Mouse (Mus musculus): Measurements from ENCODE around the gene Galnt6. TPM values are rescaled to one million over a fixed set of nuclear protein-coding genes. Genes with fewer than 3 reads are reported as not detected.

Galnt6 gene
- polyA plus RNA-seq, 1 experiment from 2014 or later: 1.3 TPM

GRCm38 (mm10) chr15:100749751-100750538, 20.8 kb upstream of the Galnt6 start:
- peaks cover 51% of the 10 kb centered on the region for H3K4me1 ChIP-seq
- peaks cover 30% of the 10 kb centered on the region; the same call in 1 of the 2 replicates for H3K27me3 ChIP-seq (replicated peaks)
- no peak overlapping the region for H3K4me3 ChIP-seq
- H3K9ac ChIP-seq: 0 out of 2 replicates have a peak overlapping the region, but pooled peaks have one; percentile 35
- H3K9me3 ChIP-seq (replicated peaks): no peaks in the 10 kb centered on the region
- no peak for ATAC-seq
- WGBS (ENCODE audit: insufficient replicate concordance): 47% methylated on average over 10 of the region's 10 CpGs
- peak overlapping the region; percentile 32 for H3K4me2 ChIP-seq
- no peaks in the 10 kb centered on the region for H3K36me3 ChIP-seq
- peak overlapping the region; percentile 79; the same call in 1 of the 2 replicates for H3K27ac ChIP-seq

GRCm38 (mm10) chr15:100748584-100748983, 19.4 kb upstream of the Galnt6 start:
- no peaks in the 10 kb centered on the region for H3K9me3 ChIP-seq (replicated peaks)
- peak overlapping the region; percentile 76; the same call in 1 of the 2 replicates for H3K4me2 ChIP-seq
- H3K27me3 ChIP-seq (replicated peaks): peaks cover 16% of the 10 kb centered on the region; the same call in 1 of the 2 replicates
- no peak for ATAC-seq
- 77% methylated on average over 3 of the region's 3 CpGs for WGBS (ENCODE audit: insufficient replicate concordance)
- H3K9ac ChIP-seq: 0 out of 2 replicates have a peak overlapping the region, but pooled peaks have one; percentile 18
- H3K27ac ChIP-seq: peak overlapping the region; percentile 79
- no peaks in the 10 kb centered on the region for H3K36me3 ChIP-seq
- H3K4me1 ChIP-seq: peaks cover 44% of the 10 kb centered on the region
- no peak overlapping the region for H3K4me3 ChIP-seq

- Histone ChIP-seq H3K9me3 (replicated peaks) (no peaks in the 10 kb centered on the region), H3K27ac (peak overlapping the region; percentile 79), H3K4me2 (peak overlapping the region; percentile 76), H3K27me3 (replicated peaks) (peaks cover 6% of the 10 kb centered on the region; the same call in 1 of the 2 replicates), H3K4me3 (peak overlapping the region; percentile 48), H3K36me3 (no peaks in the 10 kb centered on the region), H3K4me1 (peaks cover 44% of the 10 kb centered on the region), H3K9ac (peak overlapping the region; percentile 58)
- WGBS (ENCODE audit: insufficient replicate concordance): 4% methylated on average over 27 of the region's 27 CpGs
- ATAC-seq: peak; percentile 98
Measured at GRCm38 (mm10) chr15:100747121-100747963, 18.2 kb upstream of the Galnt6 start.

GRCm38 (mm10) chr15:100746478-100747120, 17.4 kb upstream of the Galnt6 start:
- 40% methylated on average over 6 of the region's 6 CpGs for WGBS (ENCODE audit: insufficient replicate concordance)
- Histone ChIP-seq H3K4me3 (peak overlapping the region; percentile 48), H3K27me3 (replicated peaks) (peaks cover 6% of the 10 kb centered on the region; the same call in 1 of the 2 replicates), H3K27ac (peak overlapping the region; percentile 84), H3K9ac (peak overlapping the region; percentile 36; the same call in 1 of the 2 replicates), H3K36me3 (no peaks in the 10 kb centered on the region), H3K4me2 (peak overlapping the region; percentile 76), H3K4me1 (peaks cover 44% of the 10 kb centered on the region), H3K9me3 (replicated peaks) (no peaks in the 10 kb centered on the region)
- ATAC-seq: peak; percentile 14

- Histone ChIP-seq H3K36me3 (no peaks in the 10 kb centered on the region), H3K27me3 (replicated peaks) (0 out of 2 replicates have a peak, but pooled peaks cover 8% of the 10 kb centered on the region), H3K4me2 (no peak overlapping the region), H3K4me1 (peaks cover 34% of the 10 kb centered on the region), H3K4me3 (no peak overlapping the region), H3K9me3 (replicated peaks) (no peaks in the 10 kb centered on the region), H3K27ac (no peak overlapping the region), H3K9ac (no peak overlapping the region)
- no peak for ATAC-seq
- 76% methylated on average over 6 of the region's 6 CpGs for WGBS (ENCODE audit: insufficient replicate concordance)
Measured at GRCm38 (mm10) chr15:100743238-100743637, 14.1 kb upstream of the Galnt6 start.

GRCm38 (mm10) chr15:100739442-100739841, 10.3 kb upstream of the Galnt6 start:
- H3K27me3 ChIP-seq (replicated peaks): 0 out of 2 replicates have a peak, but pooled peaks cover 8% of the 10 kb centered on the region
- WGBS (ENCODE audit: insufficient replicate concordance): 80% methylated on average over 6 of the region's 6 CpGs
- peak overlapping the region; percentile 34 for H3K27ac ChIP-seq

GRCm38 (mm10) chr15:100738351-100738781, 9.2 kb upstream of the Galnt6 start:
- Histone ChIP-seq H3K4me3 (no peak overlapping the region), H3K36me3 (no peaks in the 10 kb centered on the region), H3K27ac (peak overlapping the region; percentile 80), H3K4me2 (peak overlapping the region; percentile 54), H3K27me3 (replicated peaks) (0 out of 2 replicates have a peak, but pooled peaks cover 9% of the 10 kb centered on the region), H3K4me1 (peaks cover 48% of the 10 kb centered on the region), H3K9me3 (replicated peaks) (no peaks in the 10 kb centered on the region), H3K9ac (peak overlapping the region; percentile 64)
- ATAC-seq: peak; percentile 92
- WGBS (ENCODE audit: insufficient replicate concordance): 22% methylated on average over 7 of the region's 7 CpGs

More at GRCm38 (mm10) chr15:100739442-100739841, 10.3 kb upstream of the Galnt6 start:
- H3K4me1 ChIP-seq: peaks cover 39% of the 10 kb centered on the region
- no peak overlapping the region for H3K4me2 ChIP-seq
- ATAC-seq: no peak
- no peaks in the 10 kb centered on the region for H3K9me3 ChIP-seq (replicated peaks)
- H3K9ac ChIP-seq: no peak overlapping the region; the same call in 1 of the 2 replicates
- no peaks in the 10 kb centered on the region for H3K36me3 ChIP-seq
- no peak overlapping the region for H3K4me3 ChIP-seq

- WGBS (ENCODE audit: insufficient replicate concordance): 67% methylated on average over 3 of the region's 3 CpGs
- Histone ChIP-seq H3K27ac (peak overlapping the region; percentile 80), H3K27me3 (replicated peaks) (peaks cover 16% of the 10 kb centered on the region; the same call in 1 of the 2 replicates), H3K9ac (peak overlapping the region; percentile 64), H3K4me3 (no peak overlapping the region), H3K4me2 (peak overlapping the region; percentile 54; the same call in 1 of the 2 replicates), H3K9me3 (replicated peaks) (no peaks in the 10 kb centered on the region), H3K4me1 (peaks cover 52% of the 10 kb centered on the region), H3K36me3 (no peaks in the 10 kb centered on the region)
- ATAC-seq: no peak
Measured at GRCm38 (mm10) chr15:100737667-100738066, 8.5 kb upstream of the Galnt6 start.

GRCm38 (mm10) chr15:100735953-100736300, 6.8 kb upstream of the Galnt6 start:
- H3K36me3 ChIP-seq: no peaks in the 10 kb centered on the region
- H3K9me3 ChIP-seq (replicated peaks): no peaks in the 10 kb centered on the region
- no peak for ATAC-seq
- no peak overlapping the region for H3K27ac ChIP-seq
- H3K4me2 ChIP-seq: no peak overlapping the region
- peaks cover 65% of the 10 kb centered on the region for H3K4me1 ChIP-seq
- H3K27me3 ChIP-seq (replicated peaks): peaks cover 31% of the 10 kb centered on the region
- no peak overlapping the region for H3K4me3 ChIP-seq
- WGBS (ENCODE audit: insufficient replicate concordance): 35% methylated on average over 9 of the region's 9 CpGs
- H3K9ac ChIP-seq: no peak overlapping the region; the same call in 1 of the 2 replicates

GRCm38 (mm10) chr15:100735095-100735952, 6.1 kb upstream of the Galnt6 start:
- Histone ChIP-seq H3K4me2 (no peak overlapping the region; the same call in 1 of the 2 replicates), H3K9ac (no peak overlapping the region), H3K4me1 (peaks cover 68% of the 10 kb centered on the region), H3K27me3 (replicated peaks) (peaks cover 33% of the 10 kb centered on the region), H3K9me3 (replicated peaks) (no peaks in the 10 kb centered on the region), H3K36me3 (no peaks in the 10 kb centered on the region), H3K27ac (no peak overlapping the region), H3K4me3 (no peak overlapping the region)
- 53% methylated on average over 14 of the region's 15 CpGs for WGBS (ENCODE audit: insufficient replicate concordance)
- ATAC-seq: peak; percentile 8; the same call in 1 of the 2 replicates
